Mouse (Mus musculus) hindbrain, embryonic 14.5 days (tissue): ENCODE data around the gene Cdcp1. TPM values are rescaled to one million over a fixed set of nuclear protein-coding genes. Genes with fewer than 3 reads are reported as not detected.

Experiments used
- ATAC-seq: fragments of 200-750 bp; cut with Nextera tagmentation; 2 replicates; pipeline ENCODE4 v1.8.0; 2017; ENCODE audit warnings: moderate number of reproducible peaks, mild to moderate bottlenecking, moderate TSS enrichment, moderate library complexity; ENCODE audit not compliant: low FRiP score
- DNase-seq: peaks from one replicate; pipeline ENCODE4 v3.0.0-alpha.2; 2015; ENCODE audit warnings: low spot score
- H3K27ac ChIP-seq: fragments of 300-500 bp; sonication (generic); 2 replicates; pipeline ENCODE4 v1.5.1; 2014; ENCODE audit warnings: mild to moderate bottlenecking, moderate library complexity
- H3K27me3 ChIP-seq: fragments of 300-500 bp; sonication (generic); 2 replicates; pipeline ENCODE4 v1.6.1; 2014; ENCODE audit warnings: mild to moderate bottlenecking, low read length, mixed read lengths; ENCODE audit not compliant: control insufficient read depth, insufficient read depth
- H3K36me3 ChIP-seq: fragments of 300-500 bp; sonication (generic); replicated peaks from 2 replicates; pipeline ENCODE4 v1.6.1; 2014; ENCODE audit not compliant: control insufficient read depth, insufficient read depth
- H3K4me1 ChIP-seq: fragments of 300-500 bp; sonication (generic); replicated peaks from 2 replicates; pipeline ENCODE4 v1.6.1; 2014; ENCODE audit warnings: antibody characterized with exemption, low read length, mixed read lengths; ENCODE audit not compliant: control insufficient read depth, insufficient read depth
- H3K4me2 ChIP-seq: fragments of 300-500 bp; sonication (generic); replicated peaks from 2 replicates; pipeline ENCODE4 v1.6.1; 2014; ENCODE audit warnings: mild to moderate bottlenecking, moderate library complexity
- H3K4me3 ChIP-seq: fragments of 300-500 bp; sonication (generic); replicated peaks from 2 replicates; pipeline ENCODE4 v1.5.1; 2014; ENCODE audit warnings: mild to moderate bottlenecking, low read length
- H3K9ac ChIP-seq: fragments of 300-500 bp; sonication (generic); 2 replicates; pipeline ENCODE4 v1.6.1; 2014
- H3K9me3 ChIP-seq: fragments of 300-500 bp; sonication (generic); 2 replicates; pipeline ENCODE4 v1.6.1; 2016; ENCODE audit warnings: low read length; ENCODE audit not compliant: control insufficient read depth
- WGBS: fragments of 180-500 bp; shearing (Covaris S2); extraction: QIAGEN DNeasy Blood & Tissue Kit; methylation state at CpG from one replicate; pipeline ENCODE4 v1.1.7; 2014; 5-methylcytosine and 5-hydroxymethylcytosine counted together
- polyA plus RNA-seq: library from polyadenylated mRNA; unstranded; fragments of >200 nt; fragmentation: Nextera tagmentation; extraction: Ambion mirVana; gene quantifications from 2 replicates; pipeline ENCODE4 v1.2.1, GENCODE M21; 2014

Cdcp1 gene
- polyA plus RNA-seq: 0.09 and 0.33 TPM in 2 replicates

DNA sequence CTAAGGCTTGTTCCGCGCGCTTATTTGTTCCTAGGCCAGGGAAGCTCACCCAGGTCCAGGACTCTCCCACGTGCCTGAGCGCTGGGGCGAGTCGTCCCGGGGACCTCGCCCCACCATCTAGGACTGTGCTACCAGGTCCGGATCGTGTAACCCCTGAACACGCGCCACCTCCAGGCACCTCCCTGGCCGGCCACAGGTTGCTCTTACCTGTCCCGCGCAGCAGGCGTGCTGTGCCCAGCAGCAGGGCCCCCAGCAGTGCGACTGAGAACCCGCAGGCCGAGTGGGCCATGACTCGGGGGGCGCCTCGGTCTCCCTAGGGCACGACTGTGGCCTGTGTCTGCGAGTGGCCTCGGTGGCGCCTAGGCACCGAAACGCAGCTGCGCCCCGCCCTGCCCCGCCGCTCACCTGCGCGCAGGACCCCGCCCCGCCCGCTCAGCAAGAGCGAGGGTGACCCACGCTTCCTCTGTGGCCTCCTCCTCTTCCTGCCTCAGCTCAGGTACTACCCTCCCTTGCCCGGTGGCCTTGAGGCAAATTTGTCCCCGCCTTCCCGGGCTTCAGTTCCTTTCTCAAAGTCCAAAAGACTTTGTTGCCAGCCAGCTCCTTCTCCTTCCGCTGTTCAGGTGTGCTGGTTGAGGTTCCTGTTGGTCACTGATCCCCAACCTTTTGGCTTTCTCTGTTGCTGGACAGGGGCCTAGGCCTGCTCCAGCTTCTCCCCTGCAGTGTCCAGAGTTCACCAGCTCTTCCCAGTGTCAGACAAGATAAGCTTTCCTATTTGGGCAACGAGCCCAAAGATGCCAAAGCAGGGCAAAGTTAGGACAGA lies at the start of gene Cdcp1:
Gene Cdcp1 (minus strand): TSS at position 418 of the 820 bp plus-strand sequence.
- H3K9me3 ChIP-seq: no peaks in the 10 kb centered on the region
- no peak for ATAC-seq
- WGBS: 10% methylated on average over 44 of the region's 45 CpGs
- H3K4me3 ChIP-seq: peak within 1 kb of the TSS; percentile 14
- peaks cover 5% of the 10 kb centered on the region; the same call in 1 of the 2 replicates for H3K4me1 ChIP-seq
- H3K36me3 ChIP-seq: no peaks in the 10 kb centered on the region
- no peak for DNase-seq
- peaks cover 24% of the 10 kb centered on the region for H3K27me3 ChIP-seq
- H3K9ac ChIP-seq: 0 out of 2 replicates have a peak within 1 kb of the TSS, but pooled peaks have one; percentile 40
- H3K4me2 ChIP-seq: peak within 1 kb of the TSS; percentile 46
- H3K27ac ChIP-seq: no peak within 1 kb of the TSS

DNA sequence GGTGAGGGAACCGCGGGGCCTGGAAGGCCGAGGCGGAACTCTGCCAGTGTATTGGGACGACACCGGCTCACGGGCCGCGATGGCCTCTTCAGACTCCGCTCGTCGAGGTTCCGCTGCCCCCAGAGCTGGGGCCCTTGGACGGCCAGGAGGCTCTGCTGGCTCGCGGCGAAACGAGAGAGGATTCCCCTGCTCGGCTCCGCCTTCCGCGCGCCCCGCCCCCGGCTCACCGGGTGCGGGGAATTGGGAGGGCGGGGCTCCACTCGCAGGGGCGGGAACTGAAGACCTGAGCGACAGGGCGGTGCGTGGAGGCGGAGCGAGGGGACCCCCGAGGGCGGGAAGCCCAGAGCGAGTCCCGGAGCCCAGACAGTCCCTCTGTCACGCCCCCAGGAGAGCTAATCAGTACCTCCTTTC lies 44.8 kb upstream of the Cdcp1 start, which contains the start of gene Tmem158:
Gene Tmem158 (minus strand): TSS at position 154 of the 411 bp plus-strand sequence.
- H3K4me2 ChIP-seq: peak within 1 kb of the TSS; percentile 84
- no peaks in the 10 kb centered on the region for H3K9me3 ChIP-seq
- H3K27ac ChIP-seq: peak within 1 kb of the TSS; percentile 84
- DNase-seq (peak; percentile 85), ATAC-seq (peak; percentile 92)
- H3K27me3 ChIP-seq: peaks cover 11% of the 10 kb centered on the region; the same call in 1 of the 2 replicates
- H3K9ac ChIP-seq: peak within 1 kb of the TSS; percentile 79
- under 1% methylated on average over 39 of the region's 40 CpGs for WGBS
- H3K4me3 ChIP-seq: peak within 1 kb of the TSS; percentile 87
- peaks cover 5% of the 10 kb centered on the region; the same call in 1 of the 2 replicates for H3K4me1 ChIP-seq
- H3K36me3 ChIP-seq: no peaks in the 10 kb centered on the region

GRCm38 (mm10) chr9:123259896-123260610 lies 44.2 kb upstream of the Cdcp1 start:
- DNase-seq (peak; percentile 44), ATAC-seq (peak; percentile 82)
- no peaks in the 10 kb centered on the region for H3K9me3 ChIP-seq
- peak overlapping the region; percentile 87 for H3K4me3 ChIP-seq
- peaks cover 5% of the 10 kb centered on the region; the same call in 1 of the 2 replicates for H3K4me1 ChIP-seq
- H3K27ac ChIP-seq: peak overlapping the region; percentile 84
- peaks cover 11% of the 10 kb centered on the region; the same call in 1 of the 2 replicates for H3K27me3 ChIP-seq
- peak overlapping the region; percentile 79 for H3K9ac ChIP-seq
- peak overlapping the region; percentile 84 for H3K4me2 ChIP-seq
- WGBS: under 1% methylated on average over 73 of the region's 92 CpGs
- no peaks in the 10 kb centered on the region for H3K36me3 ChIP-seq

DNA sequence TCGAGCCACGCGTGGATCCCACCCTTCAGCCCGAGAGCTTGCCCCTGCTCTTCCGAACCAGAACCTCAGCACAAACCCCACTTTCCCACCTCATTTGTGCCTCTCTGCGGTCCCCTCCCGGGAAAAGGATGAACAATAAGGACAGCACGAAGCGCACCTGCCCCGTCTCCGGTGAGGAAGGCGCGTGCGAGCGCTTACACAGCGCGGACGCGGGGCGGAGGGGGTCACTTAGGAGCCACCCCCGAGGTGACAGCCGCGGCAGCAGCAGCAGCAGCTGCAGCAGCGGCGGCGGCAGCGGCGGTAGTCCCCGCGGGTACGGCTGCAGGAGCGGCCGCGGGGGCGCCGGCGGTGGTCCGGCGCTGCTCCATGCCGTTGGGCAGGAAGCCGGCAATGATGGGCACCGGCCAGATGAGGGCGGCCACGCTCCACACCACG lies 43.6 kb upstream of the Cdcp1 start:
- peak; percentile 80 for DNase-seq
- peak overlapping the region; percentile 84 for H3K27ac ChIP-seq
- peak overlapping the region; percentile 87 for H3K4me3 ChIP-seq
- ATAC-seq: peak; percentile 51
- peak overlapping the region; percentile 84 for H3K4me2 ChIP-seq
- no peaks in the 10 kb centered on the region for H3K9me3 ChIP-seq
- under 1% methylated on average over 37 of the region's 45 CpGs for whole genome bisulfite sequencing
- no peaks in the 10 kb centered on the region for H3K36me3 ChIP-seq
- peaks cover 11% of the 10 kb centered on the region; the same call in 1 of the 2 replicates for H3K27me3 ChIP-seq
- peak overlapping the region; percentile 79 for H3K9ac ChIP-seq
- H3K4me1 ChIP-seq: peaks cover 5% of the 10 kb centered on the region; the same call in 1 of the 2 replicates

- H3K9me3 ChIP-seq: no peaks in the 10 kb centered on the region
- H3K27me3 ChIP-seq: peaks cover 11% of the 10 kb centered on the region; the same call in 1 of the 2 replicates
- H3K36me3 ChIP-seq: no peaks in the 10 kb centered on the region
- H3K4me3 ChIP-seq: peak overlapping the region; percentile 87
- peak overlapping the region; percentile 84 for H3K4me2 ChIP-seq
- 18% methylated on average over 10 of the region's 10 CpGs for WGBS
- H3K9ac ChIP-seq: peak overlapping the region; percentile 79
- DNase-seq: peak; percentile 36
- no peak for ATAC-seq
- peaks cover 5% of the 10 kb centered on the region; the same call in 1 of the 2 replicates for H3K4me1 ChIP-seq
- 0 out of 2 replicates have a peak overlapping the region, but pooled peaks have one; percentile 84 for H3K27ac ChIP-seq
Observed at GRCm38 (mm10) chr9:123258796-123259195, 43.0 kb upstream of the Cdcp1 start.

DNA sequence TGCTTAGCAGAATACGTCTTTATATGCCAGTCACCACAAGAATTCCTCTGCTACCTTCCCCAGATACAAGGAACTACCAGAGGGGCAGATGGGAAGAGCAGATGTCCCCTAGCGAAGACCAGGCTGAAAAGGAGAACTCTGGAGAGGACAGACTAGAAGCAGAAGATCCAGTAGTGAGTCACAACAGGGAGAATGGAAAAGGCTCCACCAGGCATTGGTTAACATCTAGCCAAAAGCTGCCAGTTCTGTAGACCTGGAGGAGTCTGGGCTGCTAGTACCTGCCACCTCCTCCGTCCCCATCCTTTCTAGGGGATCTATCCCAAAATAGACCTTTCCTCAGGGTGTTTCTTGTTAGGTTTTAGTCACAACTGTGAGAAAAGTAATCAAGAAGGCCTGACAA lies 39.9 kb upstream of the Cdcp1 start:
- Histone ChIP-seq H3K9ac (no peak overlapping the region), H3K36me3 (no peaks in the 10 kb centered on the region), H3K27me3 (peaks cover 11% of the 10 kb centered on the region; the same call in 1 of the 2 replicates), H3K4me2 (no peak overlapping the region), H3K9me3 (no peaks in the 10 kb centered on the region), H3K4me1 (peaks cover 5% of the 10 kb centered on the region; the same call in 1 of the 2 replicates), H3K4me3 (no peak overlapping the region), H3K27ac (no peak overlapping the region)
- no peak for DNase-seq
- no peak for ATAC-seq
- 80% methylated on average over 3 of the region's 3 CpGs for WGBS

DNA sequence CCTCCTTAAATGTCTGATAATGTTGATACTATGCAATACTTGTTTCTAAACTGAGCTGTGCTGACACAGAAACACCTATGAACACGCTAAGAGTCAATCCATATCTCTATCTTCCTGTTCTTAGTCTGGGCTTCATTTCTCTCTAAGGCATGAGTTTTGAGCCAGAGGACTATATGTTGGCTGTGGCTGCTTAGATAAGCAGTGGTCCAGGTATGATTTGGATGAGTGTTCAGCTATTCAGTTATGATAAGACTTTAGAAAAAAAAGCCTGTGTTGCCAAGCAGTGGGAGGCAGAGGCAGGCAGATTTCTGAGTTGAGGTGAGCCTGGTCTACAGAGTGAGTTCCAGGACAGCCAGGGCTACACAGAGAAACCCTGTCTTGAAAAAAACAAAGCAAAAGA lies 32.2 kb upstream of the Cdcp1 start:
- WGBS: 86% methylated on average over 1 of the region's 1 CpGs
- no peaks in the 10 kb centered on the region for H3K9me3 ChIP-seq
- ATAC-seq: no peak

GRCm38 (mm10) chr9:123245146-123245545 lies 29.3 kb upstream of the Cdcp1 start:
- ATAC-seq (no peak), DNase-seq (no peak)
- no peak overlapping the region for H3K4me3 ChIP-seq
- no peak overlapping the region for H3K4me2 ChIP-seq
- no peaks in the 10 kb centered on the region for H3K27me3 ChIP-seq
- H3K27ac ChIP-seq: no peak overlapping the region
- no peaks in the 10 kb centered on the region for H3K36me3 ChIP-seq
- H3K9ac ChIP-seq: no peak overlapping the region
- H3K9me3 ChIP-seq: no peaks in the 10 kb centered on the region
- WGBS: 85% methylated on average over 4 of the region's 4 CpGs
- H3K4me1 ChIP-seq: no peaks in the 10 kb centered on the region

More for the DNA sequence above, 32.2 kb upstream of the Cdcp1 start:
- Histone ChIP-seq H3K27me3 (no peaks in the 10 kb centered on the region), H3K4me3 (no peak overlapping the region), H3K27ac (no peak overlapping the region), H3K9ac (no peak overlapping the region), H3K36me3 (no peaks in the 10 kb centered on the region), H3K4me2 (no peak overlapping the region), H3K4me1 (no peaks in the 10 kb centered on the region)
- no peak for DNase-seq

GRCm38 (mm10) chr9:123243988-123244387 lies 28.1 kb upstream of the Cdcp1 start:
- DNase-seq (no peak), ATAC-seq (no peak)
- Histone ChIP-seq H3K4me1 (no peaks in the 10 kb centered on the region), H3K27ac (no peak overlapping the region), H3K9ac (no peak overlapping the region), H3K9me3 (no peaks in the 10 kb centered on the region), H3K27me3 (no peaks in the 10 kb centered on the region), H3K36me3 (no peaks in the 10 kb centered on the region), H3K4me3 (no peak overlapping the region), H3K4me2 (no peak overlapping the region)
- WGBS: 64% methylated on average over 10 of the region's 10 CpGs
